Mouse (Mus musculus) limb, embryonic 14.5 days (tissue): ENCODE results near the gene Cnnm3. TPM values are rescaled to one million over a fixed set of nuclear protein-coding genes. Genes with fewer than 3 reads are reported as not detected.

Experiments
- ATAC-seq: fragments of 200-750 bp; cut with Nextera tagmentation; 2 replicates; pipeline ENCODE4 v1.8.0; 2017; ENCODE audit warnings: low read depth, moderate number of reproducible peaks, moderate TSS enrichment; ENCODE audit not compliant: low FRiP score
- DNase-seq: peaks from one replicate; pipeline ENCODE4 v3.0.0-alpha.2; 2015; ENCODE audit warnings: low spot score
- H3K27ac ChIP-seq: fragments of 300-500 bp; sonication (generic); replicated peaks from 2 replicates; pipeline ENCODE4 v1.5.1; 2014; ENCODE audit warnings: low read depth, mild to moderate bottlenecking, low read length, moderate library complexity, mixed read lengths
- H3K27me3 ChIP-seq: fragments of 300-500 bp; sonication (generic); 2 replicates; pipeline ENCODE4 v1.6.1; 2014; ENCODE audit warnings: low read length, mixed read lengths; ENCODE audit not compliant: control insufficient read depth, insufficient read depth
- H3K36me3 ChIP-seq: fragments of 300-500 bp; sonication (generic); 2 replicates; pipeline ENCODE4 v1.6.1; 2014; ENCODE audit warnings: mild to moderate bottlenecking, low read length, moderate library complexity, mixed read lengths; ENCODE audit not compliant: control insufficient read depth, insufficient read depth
- H3K4me1 ChIP-seq: fragments of 300-500 bp; sonication (generic); 2 replicates; pipeline ENCODE4 v1.6.1; 2014; ENCODE audit warnings: antibody characterized with exemption, low read length, mixed read lengths; ENCODE audit not compliant: control insufficient read depth, insufficient read depth
- H3K4me2 ChIP-seq: fragments of 300-500 bp; sonication (generic); replicated peaks from 2 replicates; pipeline ENCODE4 v1.6.1; 2014; ENCODE audit warnings: low read depth, mild to moderate bottlenecking, low read length, moderate library complexity; ENCODE audit not compliant: severe bottlenecking
- H3K4me3 ChIP-seq: fragments of 300-500 bp; sonication (generic); replicated peaks from 2 replicates; pipeline ENCODE4 v1.5.1; 2014; ENCODE audit warnings: low read length
- H3K9ac ChIP-seq: fragments of 300-500 bp; sonication (generic); 2 replicates; pipeline ENCODE4 v1.6.1; 2014; ENCODE audit warnings: mild to moderate bottlenecking, low read depth, low read length, moderate library complexity; ENCODE audit not compliant: severe bottlenecking
- H3K9me3 ChIP-seq: fragments of 300-500 bp; sonication (generic); 2 replicates; pipeline ENCODE4 v1.6.1; 2016; ENCODE audit warnings: low read length; ENCODE audit not compliant: control insufficient read depth
- POLR2A ChIP-seq: fragments of 200-500 bp; IDR thresholded peaks from 2 replicates; pipeline ENCODE4 v1.8.0; 2012; ENCODE audit warnings: inconsistent platforms, mild to moderate bottlenecking, moderate library complexity, borderline replicate concordance; ENCODE audit not compliant: insufficient read depth, insufficient read length; ENCODE audit errors: extremely low read depth
- WGBS: fragments of 180-500 bp; shearing (Covaris S2); extraction: QIAGEN DNeasy Blood & Tissue Kit; methylation state at CpG from one replicate; pipeline ENCODE4 v1.1.7; 2014; 5-methylcytosine and 5-hydroxymethylcytosine counted together
- polyA plus RNA-seq, 2 experiments: library from polyadenylated mRNA; depleted of rRNA in 1 of 2; stranded (reverse) in 1 of 2; unstranded in 1 of 2; fragments of >200 nt; fragmentation: Nextera tagmentation in 1 of 2; extraction: Ambion mirVana in 1 of 2; gene quantifications; 2 replicates each; pipeline versions ENCODE4 v1.2.1 to v1.2.3; 2012 to 2014

Gene Cnnm3
- polyA plus RNA-seq, 2 experiments = 6.4 to 22.5 TPM

GRCm38 (mm10) chr1:36513718-36514117 is 2.1 kb downstream of the Cnnm3 start:
- peak overlapping the region; percentile 93 for H3K4me2 ChIP-seq
- ATAC-seq (no peak), DNase-seq (peak; percentile 18)
- H3K27me3 ChIP-seq = no peaks in the 10 kb centered on the region
- no peak overlapping the region for H3K27ac ChIP-seq
- WGBS = 40% methylated on average over 2 of the region's 2 CpGs
- no peak overlapping the region for H3K9ac ChIP-seq
- peak overlapping the region; percentile 94 for H3K4me3 ChIP-seq
- TF ChIP-seq POLR2A = no peak
- H3K9me3 ChIP-seq = no peaks in the 10 kb centered on the region
- H3K4me1 ChIP-seq = peaks cover 19% of the 10 kb centered on the region
- peaks cover 22% of the 10 kb centered on the region for H3K36me3 ChIP-seq

GRCm38 (mm10) chr1:36518259-36518658 is 6.6 kb downstream of the Cnnm3 start:
- Histone ChIP-seq H3K9me3 (no peaks in the 10 kb centered on the region), H3K4me1 (peaks cover 19% of the 10 kb centered on the region), H3K4me3 (no peak overlapping the region), H3K27me3 (no peaks in the 10 kb centered on the region), H3K36me3 (peaks cover 57% of the 10 kb centered on the region), H3K9ac (no peak overlapping the region), H3K27ac (no peak overlapping the region), H3K4me2 (no peak overlapping the region)
- no peak for TF ChIP-seq POLR2A
- WGBS = 81% methylated on average over 3 of the region's 3 CpGs
- ATAC-seq = no peak
- no peak for DNase-seq

- no peaks in the 10 kb centered on the region for H3K9me3 ChIP-seq
- H3K9ac ChIP-seq = no peak overlapping the region
- no peak overlapping the region for H3K27ac ChIP-seq
- peaks cover 15% of the 10 kb centered on the region for H3K4me1 ChIP-seq
- no peaks in the 10 kb centered on the region for H3K27me3 ChIP-seq
- no peak for TF ChIP-seq POLR2A
- 76% methylated on average over 11 of the region's 11 CpGs for WGBS
- H3K4me2 ChIP-seq = no peak overlapping the region
- no peak for DNase-seq
- peaks cover 67% of the 10 kb centered on the region for H3K36me3 ChIP-seq
- H3K4me3 ChIP-seq = no peak overlapping the region
- no peak for ATAC-seq
These were observed 8.0 kb downstream of the Cnnm3 start for GRCm38 (mm10) chr1:36519626-36520025.

GRCm38 (mm10) chr1:36522210-36522609 is 10.5 kb downstream of the Cnnm3 start:
- Histone ChIP-seq H3K9ac (no peak overlapping the region), H3K27me3 (no peaks in the 10 kb centered on the region), H3K4me1 (peaks cover 12% of the 10 kb centered on the region; the same call in 1 of the 2 replicates), H3K9me3 (no peaks in the 10 kb centered on the region), H3K27ac (0 out of 2 replicates have a peak overlapping the region, but pooled peaks have one; percentile 61), H3K36me3 (peaks cover 80% of the 10 kb centered on the region), H3K4me2 (no peak overlapping the region), H3K4me3 (no peak overlapping the region)
- no peak for ATAC-seq
- DNase-seq = no peak
- 94% methylated on average over 7 of the region's 7 CpGs for WGBS
- no peak for TF ChIP-seq POLR2A

- no peak overlapping the region for H3K9ac ChIP-seq
- H3K9me3 ChIP-seq = no peaks in the 10 kb centered on the region
- no peak overlapping the region for H3K4me3 ChIP-seq
- peak; percentile 80 for ATAC-seq
- H3K4me1 ChIP-seq = peaks cover 12% of the 10 kb centered on the region; the same call in 1 of the 2 replicates
- H3K4me2 ChIP-seq = no peak overlapping the region
- H3K27me3 ChIP-seq = no peaks in the 10 kb centered on the region
- H3K27ac ChIP-seq = peak overlapping the region; percentile 61
- TF ChIP-seq POLR2A = no peak
- H3K36me3 ChIP-seq = peaks cover 73% of the 10 kb centered on the region
- WGBS = 25% methylated on average over 9 of the region's 9 CpGs
- DNase-seq = peak; percentile 80
These were observed 11.8 kb downstream of the Cnnm3 start for GRCm38 (mm10) chr1:36523332-36524013.
